Mouse (Mus musculus): ENCODE measurements around the gene Mfsd12.
A peak's percentile ranks its signal among the peaks of the same experiment; 100 is the strongest.

The Mfsd12 gene

GRCm38 (mm10) chr10:81329194-81329975 is 27.9 kb upstream of the Mfsd12 start:
- DNase-seq: no peak

- no peak for DNase-seq
These were observed 27.3 kb upstream of the Mfsd12 start for GRCm38 (mm10) chr10:81330007-81330406.

GRCm38 (mm10) chr10:81332277-81332676 is 25.0 kb upstream of the Mfsd12 start:
- DNase-seq: no peak

- DNase-seq: no peak
These were observed 23.0 kb upstream of the Mfsd12 start for GRCm38 (mm10) chr10:81334324-81334723.

- no peak for DNase-seq
These were observed 21.6 kb upstream of the Mfsd12 start for GRCm38 (mm10) chr10:81335393-81336340.

- DNase-seq: no peak
These were observed 20.7 kb upstream of the Mfsd12 start for GRCm38 (mm10) chr10:81336558-81336957.

- no peak for DNase-seq
These were observed 16.5 kb upstream of the Mfsd12 start for GRCm38 (mm10) chr10:81340551-81341332.

- no peak for DNase-seq
These were observed 15.8 kb upstream of the Mfsd12 start for GRCm38 (mm10) chr10:81341333-81341949.

GRCm38 (mm10) chr10:81342686-81343505 is 14.4 kb upstream of the Mfsd12 start, which contains the start of gene Gipc3:
Gene Gipc3, minus strand, starts transcription at chr10:81343266.
- no peak for DNase-seq

GRCm38 (mm10) chr10:81344421-81345161 is 12.7 kb upstream of the Mfsd12 start:
- DNase-seq: no peak

GRCm38 (mm10) chr10:81345162-81345534 is 12.1 kb upstream of the Mfsd12 start:
- no peak for DNase-seq

GRCm38 (mm10) chr10:81346453-81347067 is 10.7 kb upstream of the Mfsd12 start:
- DNase-seq: peak; percentile 59

- no peak for DNase-seq
These were observed 8.1 kb upstream of the Mfsd12 start for GRCm38 (mm10) chr10:81349146-81349545.

GRCm38 (mm10) chr10:81349961-81350350 is 7.3 kb upstream of the Mfsd12 start:
- no peak for DNase-seq

GRCm38 (mm10) chr10:81350351-81351063 is 6.8 kb upstream of the Mfsd12 start, which contains the start of gene Hmg20b:
Gene Hmg20b, minus strand, starts transcription at chr10:81350480.
- DNase-seq: peak; percentile 100

- no peak for DNase-seq
These were observed 5.5 kb upstream of the Mfsd12 start for GRCm38 (mm10) chr10:81351678-81352291.

- DNase-seq: no peak
These were observed 2.4 kb upstream of the Mfsd12 start for GRCm38 (mm10) chr10:81354738-81355477.

GRCm38 (mm10) chr10:81355533-81355932 is 1.8 kb upstream of the Mfsd12 start:
- DNase-seq: no peak
